Mouse (Mus musculus): ENCODE results near the gene Rgs3.

DNA sequence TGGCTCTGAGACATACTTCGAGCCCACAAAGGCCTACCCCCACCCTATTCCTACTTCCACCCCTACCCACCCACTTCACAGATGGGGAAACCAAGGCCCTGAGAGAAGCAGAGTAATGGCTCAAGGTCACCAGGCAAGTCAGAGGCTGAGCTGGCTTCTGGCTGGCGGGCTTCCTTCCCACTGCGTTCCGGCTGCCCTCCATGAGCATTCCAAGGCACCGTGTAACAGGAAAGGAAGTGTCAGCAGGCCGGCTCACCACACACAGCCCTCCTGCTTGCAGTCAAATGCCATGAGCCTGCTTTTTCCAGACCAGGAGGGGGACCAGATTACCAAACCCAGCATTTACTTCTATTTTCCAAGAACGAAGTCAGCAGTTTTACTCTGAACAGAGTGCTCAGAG is 172.4 kb downstream of the Rgs3 start:
- TF ChIP-seq CTCF (IDR thresholded peaks at IDR 0.05; ENCODE audit: low read depth) (no peak), EP300 (IDR thresholded peaks at IDR 0.05; ENCODE audit: low read depth) (no peak)
